Mouse (Mus musculus) E14TG2a.4 (cell line): Measurements from ENCODE around the gene Smad3.

Source experiments
- CTCF ChIP-seq: conservative IDR thresholded peaks from 2 replicates; pipeline ENCODE4 v1.5.1; 2014; ENCODE audit warnings: low read length
- NANOG ChIP-seq: IDR thresholded peaks from 2 replicates; pipeline ENCODE4 v1.6.1; 2014; ENCODE audit warnings: borderline replicate concordance, low read length, mixed read lengths
- POU5F1 ChIP-seq: IDR thresholded peaks from 2 replicates; pipeline ENCODE4 v1.6.1; 2014; ENCODE audit warnings: low read length, borderline replicate concordance

DNA sequence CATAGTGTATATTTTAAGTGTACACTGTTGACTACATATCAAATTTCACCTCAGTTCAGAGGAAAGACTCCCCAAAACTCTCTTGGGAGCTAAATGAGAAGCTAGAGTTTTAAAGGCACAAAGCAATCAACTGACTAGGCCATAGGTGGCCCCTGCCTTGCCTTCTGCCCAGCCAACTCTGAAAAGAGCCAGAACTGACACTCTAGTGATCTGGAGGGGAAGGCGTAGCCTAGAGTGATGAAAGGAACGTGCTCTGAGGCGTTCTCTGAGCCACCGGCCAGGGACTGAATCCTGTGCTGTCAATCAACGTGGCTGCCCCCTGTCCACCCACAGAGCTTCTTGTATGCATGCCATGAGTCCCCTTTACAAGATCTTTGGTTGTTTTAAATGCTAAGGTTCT, 72.4 kb downstream of the Smad3 start:
- no peak for TF ChIP-seq CTCF
- TF ChIP-seq NANOG = no peak
- no peak for TF ChIP-seq POU5F1
